Mouse (Mus musculus) adipocyte (in vitro differentiated cells): ENCODE results near the gene Cfap69.

ENCODE experiments used
- DNase-seq: peaks from one replicate; pipeline ENCODE4 v3.0.0-alpha.2; 2016; ENCODE audit warnings: low spot score

Cfap69 gene

DNA sequence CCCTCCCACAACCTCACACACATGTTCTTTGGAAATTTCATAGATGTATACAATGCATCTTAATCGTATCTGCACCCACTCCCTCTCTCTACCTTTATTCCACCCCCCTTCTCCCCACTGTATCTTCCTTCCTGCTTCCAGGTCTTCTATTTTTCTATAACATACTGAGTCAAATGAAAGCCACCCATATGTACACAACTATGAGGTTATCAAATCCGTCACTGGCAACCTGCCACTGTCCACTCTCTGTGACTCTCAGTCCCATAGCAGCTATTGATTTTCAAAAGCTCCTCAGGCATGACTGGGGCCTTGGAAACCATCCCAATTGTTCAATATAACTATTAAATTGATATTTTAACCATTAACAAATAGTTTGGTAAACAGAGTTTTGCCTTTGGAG is 6.1 kb downstream of the Cfap69 start:
- DNase-seq: no peak

DNA sequence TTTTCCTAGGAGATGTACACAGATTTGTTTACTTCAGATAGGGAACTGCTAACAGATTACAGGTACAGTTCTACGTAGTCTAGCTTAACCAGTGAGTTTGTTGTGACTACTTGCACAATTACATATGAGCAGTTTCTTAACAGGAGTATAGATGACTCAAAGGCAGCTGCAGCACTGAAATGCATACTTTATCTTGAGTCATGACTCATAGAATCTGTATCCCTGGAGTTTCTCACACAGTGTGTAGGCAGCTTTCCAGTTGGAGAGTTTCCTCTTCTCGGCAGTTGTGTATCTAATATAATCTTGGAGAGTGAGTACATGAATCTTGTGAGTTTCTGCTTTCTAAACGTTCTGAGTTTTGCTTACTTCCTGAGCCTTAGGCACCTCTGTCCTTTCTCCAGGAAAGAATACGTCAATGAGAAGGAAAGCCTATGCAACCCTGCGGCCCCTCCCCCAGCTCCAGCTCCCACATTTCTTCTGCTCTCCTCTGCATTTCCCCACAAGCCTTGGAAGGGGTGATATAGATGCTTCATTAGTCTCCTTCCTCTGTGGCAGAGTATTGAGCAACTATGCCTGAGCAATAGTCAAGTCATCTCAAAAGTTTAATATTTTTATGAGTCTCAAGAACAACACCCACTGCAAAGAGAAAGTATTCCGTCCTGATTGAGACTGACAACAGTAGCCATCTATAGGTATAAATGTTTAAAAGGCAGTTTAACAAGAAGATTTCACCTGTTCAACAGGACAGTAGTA is 15.0 kb downstream of the Cfap69 start:
- DNase-seq: peak; percentile 58

DNA sequence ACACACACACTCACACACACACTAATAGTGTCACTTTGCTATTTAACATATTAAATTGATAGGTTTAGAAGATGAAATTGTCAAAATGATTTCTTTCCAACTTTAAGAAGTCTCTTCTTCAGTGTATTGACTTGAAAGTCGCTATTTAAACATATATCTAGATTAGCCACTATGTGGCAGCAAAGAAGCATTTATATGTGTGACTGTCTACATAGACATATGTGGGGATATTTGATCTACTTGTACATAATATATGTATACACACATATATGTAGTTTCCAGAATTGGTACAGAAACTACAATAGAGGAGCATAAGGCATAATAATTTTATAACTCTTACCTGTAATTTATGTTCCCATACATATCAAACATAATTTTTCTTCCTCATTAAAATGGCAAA is 17.9 kb downstream of the Cfap69 start:
- peak; percentile 55 for DNase-seq

GRCm38 (mm10) chr5:5638496-5638895 is 25.5 kb downstream of the Cfap69 start:
- DNase-seq: no peak

GRCm38 (mm10) chr5:5625491-5625890 is 38.5 kb downstream of the Cfap69 start:
- DNase-seq: no peak

DNA sequence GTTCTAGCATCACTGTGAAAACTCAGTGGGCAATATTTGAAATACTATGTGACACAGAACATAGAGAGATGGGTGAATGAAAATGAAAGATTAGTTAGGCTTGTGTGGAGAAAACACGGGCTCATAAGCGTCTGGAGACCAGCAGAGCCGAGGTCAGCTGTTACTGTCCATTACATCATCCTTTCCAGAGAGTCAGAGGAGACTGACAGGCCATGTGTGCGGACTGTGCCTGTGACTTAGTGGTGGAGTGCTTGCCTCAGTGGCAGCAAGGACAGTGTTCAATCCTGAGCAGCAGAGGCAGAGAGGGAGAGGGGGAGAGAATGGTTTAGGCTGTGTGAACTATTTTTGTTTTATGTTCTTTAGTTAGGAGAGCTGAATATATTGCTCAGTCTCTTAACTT is 45.7 kb downstream of the Cfap69 start:
- DNase-seq: peak; percentile 9

DNA sequence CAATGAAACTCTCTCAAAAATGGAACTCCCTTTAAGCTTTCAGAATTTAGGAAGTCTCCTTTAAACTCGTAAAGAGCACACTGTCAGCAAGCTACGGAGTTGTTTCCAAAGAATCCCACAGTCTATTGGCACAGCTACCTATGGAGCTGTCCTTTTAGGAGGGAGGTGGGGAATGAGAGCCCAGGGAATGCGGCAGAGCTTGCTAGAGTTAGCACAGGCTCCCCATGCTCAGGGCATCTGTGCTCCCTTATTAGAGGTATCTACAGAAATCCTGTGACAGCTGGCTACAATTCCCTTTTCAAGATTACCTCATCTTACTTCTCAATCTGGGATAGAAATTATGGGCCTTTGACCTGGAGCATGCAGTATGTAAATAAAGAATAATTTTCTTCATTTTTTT is 53.5 kb downstream of the Cfap69 start:
- DNase-seq: no peak

DNA sequence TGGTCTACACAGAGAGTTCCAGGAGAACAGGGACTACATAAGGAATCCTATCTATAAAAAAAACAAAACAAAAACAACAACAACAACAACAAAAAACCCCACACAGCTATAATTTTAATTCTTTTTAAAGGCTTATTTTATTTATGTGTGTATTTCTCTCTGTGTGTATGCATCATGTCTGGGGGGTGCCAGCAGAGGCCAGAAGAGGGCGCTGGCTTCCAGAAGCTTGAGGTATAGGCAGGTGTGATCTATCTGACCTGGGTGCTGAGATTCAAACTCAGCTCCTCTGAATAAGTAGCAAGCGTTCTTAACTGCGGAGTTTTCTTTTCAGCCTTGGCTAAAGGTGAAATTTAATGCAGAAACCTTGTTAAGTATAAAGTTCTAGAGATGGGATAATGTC is 76.4 kb downstream of the Cfap69 start:
- no peak for DNase-seq

DNA sequence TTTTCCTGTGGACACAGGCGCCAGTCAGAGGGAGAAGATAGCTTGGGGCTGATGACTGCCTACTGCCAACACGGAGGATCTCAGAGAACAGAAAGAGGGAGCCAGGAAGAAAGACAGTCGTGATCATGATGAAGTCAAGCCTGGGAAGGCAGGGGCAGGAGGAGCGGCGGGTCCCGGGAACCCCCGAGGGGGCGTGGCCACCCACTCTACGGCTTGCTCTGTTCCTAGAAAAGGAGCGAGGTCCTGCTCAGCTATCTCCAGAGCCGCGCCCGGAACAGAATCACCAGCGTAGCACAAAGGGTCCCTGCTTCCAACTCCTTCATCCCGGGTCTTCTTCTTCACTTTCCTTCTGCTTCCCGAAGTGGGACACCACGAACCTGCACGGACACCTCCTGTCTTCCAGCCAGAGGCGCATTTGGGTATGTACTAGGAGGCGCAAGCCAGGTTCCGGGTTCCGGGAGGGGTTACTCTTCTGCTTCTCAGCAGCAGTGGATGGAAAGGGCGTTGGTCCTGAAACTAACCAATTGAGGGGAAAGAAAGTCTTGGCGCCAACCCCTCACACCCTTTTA is 90.2 kb downstream of the Cfap69 start, which contains the start of gene Gm8773:
Gene Gm8773, plus strand, starts transcription at position 51 of the 569 bp plus-strand sequence.
- DNase-seq: no peak

DNA sequence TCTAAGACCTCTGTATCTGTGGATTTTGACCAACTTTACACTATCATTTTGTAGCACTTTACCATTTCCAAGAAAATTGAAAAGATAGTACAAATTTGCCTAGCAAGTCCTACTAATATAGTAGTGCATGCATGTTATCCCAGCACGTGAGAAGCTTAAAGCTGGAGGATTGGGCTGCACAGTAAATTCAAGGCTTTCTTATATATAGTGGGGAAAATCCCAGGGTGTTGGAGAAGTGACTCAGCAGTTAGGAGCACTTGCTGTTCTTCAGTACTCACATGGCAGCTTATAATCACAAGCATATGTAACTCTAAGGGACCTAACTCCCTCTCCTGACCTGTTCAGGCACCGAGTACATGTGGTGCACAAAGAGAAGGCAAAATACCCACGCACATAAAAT is 101.6 kb downstream of the Cfap69 start:
- no peak for DNase-seq

- DNase-seq: no peak
Measured at GRCm38 (mm10) chr5:5561041-5561706, 102.9 kb downstream of the Cfap69 start.

GRCm38 (mm10) chr5:5559798-5560197 is 104.2 kb downstream of the Cfap69 start:
- DNase-seq: no peak

DNA sequence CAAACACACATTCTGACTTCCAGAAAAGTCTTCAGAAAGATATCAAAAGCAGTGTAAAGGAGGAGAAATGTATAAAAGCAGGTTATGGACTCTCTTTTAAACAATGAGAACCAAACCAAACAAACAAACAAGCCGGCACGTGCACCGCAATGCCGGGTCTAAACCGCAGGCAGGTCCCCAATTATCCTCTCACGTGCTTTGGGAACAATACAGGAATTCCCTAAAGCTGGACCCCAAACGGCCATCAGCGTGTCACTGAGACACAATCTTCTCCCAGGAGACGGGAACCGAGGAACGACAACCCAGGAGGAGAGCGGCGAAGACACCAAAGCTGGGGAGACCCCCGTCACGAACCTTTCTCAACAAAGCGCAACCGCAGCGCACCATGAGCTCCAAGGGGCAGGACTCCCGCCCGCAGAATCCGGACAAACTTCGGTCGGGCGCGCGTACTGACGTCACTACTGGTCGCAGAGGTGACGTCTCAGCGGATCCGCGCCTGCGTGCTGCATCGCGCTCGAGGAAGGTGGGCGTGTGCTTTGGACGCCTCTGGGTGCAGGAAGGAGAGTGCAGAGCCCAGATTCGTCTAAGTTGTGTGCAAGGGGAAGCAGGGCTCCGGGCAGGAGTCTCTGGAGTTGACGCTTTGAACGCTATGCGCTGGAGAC is 104.8 kb downstream of the Cfap69 start, which contains the start of gene Gtpbp10:
Gene Gtpbp10, minus strand, starts transcription at position 460 of the 662 bp plus-strand sequence.
- peak; percentile 87 for DNase-seq

DNA sequence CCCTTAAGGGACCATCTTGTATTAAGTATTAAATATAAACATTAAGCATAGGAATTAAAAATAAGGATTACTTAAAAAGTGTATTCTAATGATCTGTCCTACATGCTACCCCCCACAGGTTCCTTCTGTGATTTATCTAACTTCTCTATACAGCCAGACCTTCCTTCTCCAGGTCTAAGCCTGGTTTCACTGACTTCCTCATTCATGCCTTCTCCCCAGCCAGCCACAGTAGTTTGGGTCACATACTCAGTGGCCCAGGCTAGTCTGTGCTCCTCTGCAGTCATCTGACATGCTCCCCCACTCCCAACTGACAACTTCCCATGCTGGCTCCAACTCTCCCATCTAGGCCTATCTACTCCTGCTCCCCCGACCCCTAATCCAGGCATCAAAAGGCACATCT is 112.9 kb downstream of the Cfap69 start:
- no peak for DNase-seq

DNA sequence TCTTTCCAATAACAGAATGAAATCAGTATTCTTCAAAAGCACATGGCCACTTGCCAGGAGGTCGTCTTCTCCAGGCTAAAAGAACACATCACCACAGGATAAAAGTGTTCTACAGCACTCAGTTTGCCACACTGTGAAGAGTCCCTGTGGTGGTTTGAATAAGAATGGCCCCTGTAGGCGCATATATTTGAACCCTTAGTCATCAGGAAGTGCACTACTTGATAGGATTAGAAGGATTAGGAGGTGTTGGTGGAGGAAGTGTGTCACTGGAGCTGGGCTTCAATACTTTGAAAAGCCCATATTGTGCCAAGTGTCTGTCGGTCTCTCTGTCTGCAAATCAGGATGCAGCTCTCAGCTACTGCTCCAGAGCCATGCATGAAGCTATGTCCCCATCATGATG is 123.7 kb downstream of the Cfap69 start:
- no peak for DNase-seq

GRCm38 (mm10) chr5:5539771-5540170 is 124.3 kb downstream of the Cfap69 start:
- no peak for DNase-seq

- DNase-seq: no peak
Measured at GRCm38 (mm10) chr5:5536131-5536530, 127.9 kb downstream of the Cfap69 start.

DNA sequence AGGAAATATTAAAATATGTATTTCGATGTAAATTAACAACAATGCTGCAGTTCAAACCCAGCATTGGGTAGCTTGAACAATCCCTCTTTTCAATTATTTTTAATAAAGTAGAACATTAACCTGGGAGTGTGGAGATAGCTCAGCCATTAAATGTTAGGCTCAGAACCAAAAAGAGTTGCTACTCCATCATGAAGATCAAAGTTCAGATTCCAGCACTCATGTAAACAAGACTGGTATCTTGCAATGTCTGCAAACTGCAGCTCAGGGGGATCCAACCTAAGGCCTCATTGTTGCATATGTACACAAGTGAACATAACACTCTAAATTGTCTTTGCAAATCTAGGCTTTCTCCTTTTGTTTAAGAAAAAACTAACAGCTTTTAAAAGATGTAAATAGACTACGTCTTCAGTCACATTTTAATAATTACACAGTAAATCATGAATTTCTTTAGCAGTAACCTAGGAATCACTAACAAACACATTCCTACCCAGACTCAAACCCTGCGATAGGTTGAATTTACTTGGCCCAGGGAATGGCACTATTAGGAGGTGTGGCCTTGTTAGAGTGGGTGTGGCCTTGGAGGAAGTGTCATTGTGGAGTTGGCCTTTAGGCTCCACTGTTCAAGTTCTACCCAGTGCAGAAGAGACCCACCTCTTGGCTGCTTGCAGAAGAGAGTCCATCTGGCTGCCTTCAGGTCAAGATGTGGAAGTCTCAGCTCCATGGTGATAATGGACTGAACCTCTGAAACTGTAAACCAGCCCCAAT is 130.2 kb downstream of the Cfap69 start:
- DNase-seq: no peak
